Mouse (Mus musculus) sigmoid colon, adult 10 weeks (tissue): ENCODE data around the gene Psmb11. TPM values are rescaled to one million over a fixed set of nuclear protein-coding genes. Genes with fewer than 3 reads are reported as not detected.

ENCODE experiments used
- polyA plus RNA-seq: library from polyadenylated mRNA; stranded (reverse); fragments of 350-450 nt; fragmentation: Illumina TruSeq; extraction: RNeasy Lipid Tissue Mini Kit (QIAGEN cat#74804); gene quantifications from one replicate; pipeline ENCODE4 v1.2.3, GENCODE M21; 2014; ENCODE audit warnings: low read depth, low replicate concordance

Gene Psmb11
- not detected for polyA plus RNA-seq

DNA sequence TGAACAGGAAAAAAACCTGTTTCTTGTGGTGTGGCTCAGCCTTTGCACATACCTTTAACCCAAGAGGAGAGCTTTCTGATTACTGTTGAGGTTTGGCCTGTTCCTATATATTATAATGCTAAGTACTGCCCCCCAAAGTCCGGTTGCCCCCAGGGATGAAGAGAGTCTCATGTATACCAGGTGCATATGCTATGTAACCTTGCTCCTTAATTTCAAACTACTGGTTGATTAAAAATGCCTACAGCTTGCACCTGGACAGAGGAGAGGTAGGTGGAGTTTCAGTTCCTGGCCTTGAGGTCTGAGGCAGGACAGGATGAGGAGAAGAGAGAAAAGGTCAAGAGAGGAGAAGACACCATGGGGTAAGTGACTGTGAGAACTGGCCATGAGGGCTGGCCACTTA lies at the start of gene Psmb11:
Psmb11 (plus strand) TSS at position 301 of the 400 bp plus-strand sequence.

DNA sequence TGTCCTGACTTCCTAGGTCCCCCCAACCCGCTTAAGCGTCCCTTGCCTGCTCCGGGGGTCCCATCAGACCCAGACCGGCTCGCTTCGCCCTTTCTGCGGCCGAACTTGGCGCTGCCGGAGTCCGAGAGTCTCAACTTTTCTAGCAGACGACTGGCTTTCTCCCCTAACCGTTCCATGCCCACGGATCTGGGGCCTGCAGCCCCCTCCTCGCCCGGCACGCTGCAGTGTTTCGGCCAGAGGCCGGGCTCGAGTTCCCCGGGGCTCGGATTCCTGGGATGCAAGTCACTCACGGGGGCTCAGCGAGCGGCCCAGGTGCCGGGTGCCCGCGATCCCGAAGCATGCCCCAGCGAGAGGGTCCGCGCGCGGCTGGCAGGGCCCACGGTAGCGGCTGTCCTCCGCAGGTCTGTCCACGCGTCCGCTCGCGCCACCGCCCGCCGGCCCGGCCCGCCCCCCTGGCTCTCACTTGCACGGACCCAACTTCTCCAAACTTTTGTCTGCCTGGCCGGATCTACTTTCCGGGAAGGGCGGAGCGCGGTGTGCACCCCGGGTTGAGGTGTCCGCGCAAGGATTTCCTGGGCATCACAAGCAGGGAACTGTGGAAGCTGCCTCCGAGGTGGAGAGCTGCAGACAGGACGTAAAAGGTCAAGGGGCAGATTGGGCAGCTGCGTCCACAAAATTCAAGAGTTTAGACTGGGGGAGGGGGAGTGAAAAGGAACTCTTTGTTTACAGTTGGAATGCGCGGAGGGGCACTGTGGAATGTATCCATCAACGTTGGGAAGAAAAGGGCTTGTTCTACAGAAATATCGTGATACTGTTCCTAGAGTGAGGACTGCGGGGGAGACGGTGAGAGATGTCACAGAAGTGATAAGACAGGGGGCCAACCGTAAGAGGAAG lies 43.9 kb upstream of the Psmb11 start, which contains the start of gene Ajuba:
Ajuba (minus strand) TSS at position 470 of the 894 bp plus-strand sequence.

DNA sequence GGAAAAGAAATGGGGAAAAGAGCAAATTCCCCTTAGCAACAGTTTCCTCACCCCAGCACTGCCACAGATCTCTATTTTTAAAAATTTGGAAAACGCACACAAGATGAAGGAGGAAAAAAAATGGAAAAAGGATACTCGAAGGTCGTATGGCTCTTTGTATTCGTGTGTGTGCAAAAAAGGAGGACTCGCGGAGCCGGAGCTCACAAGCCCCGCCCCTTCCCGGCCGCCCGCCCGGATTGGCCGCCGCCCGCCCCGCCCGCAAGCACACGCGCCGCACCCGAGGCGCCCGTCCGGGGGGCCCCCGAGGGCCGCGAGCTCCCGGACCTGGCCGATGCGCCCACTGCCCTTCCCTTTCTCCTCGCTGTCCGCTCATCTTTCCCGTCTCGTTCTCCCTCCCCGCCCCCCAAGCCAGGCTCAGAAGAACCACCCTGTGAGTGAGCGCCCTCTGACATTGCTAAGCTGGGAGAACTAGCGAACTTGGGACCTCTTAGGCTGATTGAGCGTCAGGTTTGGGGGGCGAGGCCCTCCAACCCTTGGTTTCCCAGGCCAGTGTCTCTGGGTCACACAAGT lies 15.4 kb upstream of the Psmb11 start, which contains the start of gene 4931414P19Rik:
4931414P19Rik (minus strand) TSS at position 242 of the 570 bp plus-strand sequence.

DNA sequence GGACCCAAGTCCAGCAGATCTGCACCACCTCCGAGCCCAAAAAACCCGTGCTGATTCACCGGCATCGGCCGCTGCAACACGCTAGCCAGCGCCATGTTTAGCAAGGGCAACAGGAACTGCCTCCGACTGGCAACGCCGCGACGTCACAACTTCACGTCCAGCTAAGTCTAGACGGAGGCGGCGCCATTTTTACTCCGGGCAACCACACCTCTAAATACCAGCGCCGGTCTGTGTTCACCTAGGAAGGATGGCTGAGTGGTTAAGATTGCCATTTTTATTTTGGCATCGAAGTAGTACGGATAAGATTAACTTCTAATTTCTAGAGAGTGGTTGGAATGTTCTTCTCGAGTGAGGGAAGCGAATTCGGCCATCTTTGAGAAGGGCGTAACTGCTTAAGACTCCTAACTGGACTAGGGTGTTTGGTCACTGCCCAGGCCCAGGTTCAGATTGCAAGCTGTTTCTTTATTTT lies 3.3 kb upstream of the Psmb11 start, which contains the start of gene Psmb5:
Psmb5 (minus strand) TSS at position 126 of the 469 bp plus-strand sequence.

DNA sequence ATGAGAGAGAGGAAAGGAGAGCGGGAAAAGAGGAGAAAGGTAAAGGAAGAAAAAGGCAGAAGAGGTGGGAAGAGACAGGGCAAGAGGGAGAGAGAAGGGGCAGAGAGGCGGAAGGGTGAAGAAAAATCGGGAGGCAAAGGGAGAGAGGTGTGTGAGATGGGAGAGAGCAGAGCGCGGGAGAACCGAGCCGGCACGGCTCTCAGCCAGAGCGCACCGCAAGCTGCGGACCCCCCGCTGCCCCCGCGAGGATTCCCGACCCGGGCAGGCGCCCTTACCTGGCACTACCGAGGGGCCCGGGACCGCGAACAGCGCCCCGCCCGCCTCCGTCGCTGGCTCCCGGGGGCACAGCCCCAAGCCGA lies 19.7 kb downstream of the Psmb11 start, which contains the start of gene Gm17606:
Gm17606 (plus strand) TSS at position 7 of the 359 bp plus-strand sequence.

DNA sequence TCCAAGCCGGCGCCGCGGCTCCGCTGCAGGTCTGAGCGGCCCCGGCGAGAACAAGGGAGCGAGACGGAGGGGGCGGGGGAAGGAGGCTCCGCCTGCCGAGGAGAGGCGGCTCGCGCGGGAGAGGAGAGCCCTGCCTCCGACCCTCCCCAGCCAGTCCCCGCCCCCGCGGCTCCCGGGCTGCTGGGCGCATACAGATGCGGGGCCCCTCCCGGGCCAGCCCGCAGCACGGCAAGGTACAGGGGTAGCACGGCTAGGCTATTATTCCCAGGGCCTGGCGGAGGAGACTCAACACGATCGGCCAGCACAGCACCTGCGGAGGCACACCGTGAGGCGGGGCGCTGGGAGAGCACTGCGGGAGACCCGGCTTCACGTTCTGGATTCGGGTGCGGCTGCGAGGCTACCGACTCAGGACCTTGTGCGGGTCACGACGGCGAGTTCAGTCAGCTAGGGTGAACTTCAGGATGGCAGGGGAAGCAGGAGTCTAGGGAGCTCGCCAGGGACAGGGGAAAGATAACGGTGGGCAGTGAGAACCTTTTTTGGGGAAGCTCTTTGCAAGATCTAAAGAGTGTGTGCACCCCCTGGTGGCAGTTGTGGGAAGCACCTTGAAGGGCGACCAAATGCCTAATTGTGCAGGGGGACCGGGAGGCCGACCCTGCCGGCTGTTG lies 20.2 kb downstream of the Psmb11 start, which contains the start of gene Cdh24:
Cdh24 (minus strand) TSS at position 60 of the 665 bp plus-strand sequence.

Other genes with a start within 250 kb of the Psmb11 start
- 5.1 TPM for gene Slc7a7, start 203.7 kb upstream of the Psmb11 start, polyA plus RNA-seq
- gene Mrpl52, start 194.5 kb upstream of the Psmb11 start, polyA plus RNA-seq = 54.2 TPM
- gene Mmp14, start 189.8 kb upstream of the Psmb11 start, polyA plus RNA-seq = 30.0 TPM
- 6.7 TPM for gene Lrp10, start 157.3 kb upstream of the Psmb11 start, polyA plus RNA-seq
- gene Rem2, start 145.3 kb upstream of the Psmb11 start, polyA plus RNA-seq = 0.38 TPM
- gene Prmt5, start 103.9 kb upstream of the Psmb11 start, polyA plus RNA-seq = 37.2 TPM
- 2.8 TPM for gene Haus4, start 66.8 kb upstream of the Psmb11 start, polyA plus RNA-seq
- 1.6 TPM for gene Ajuba, start 43.9 kb upstream of the Psmb11 start, polyA plus RNA-seq
- 2.6 TPM for gene 4931414P19Rik, start 15.4 kb upstream of the Psmb11 start, polyA plus RNA-seq
- gene Psmb5, start 3.4 kb upstream of the Psmb11 start, polyA plus RNA-seq = 1.9 TPM
- not detected for gene Gm17606, start 19.5 kb downstream of the Psmb11 start, polyA plus RNA-seq
- 0.32 TPM for gene Cdh24, start 19.9 kb downstream of the Psmb11 start, polyA plus RNA-seq
- gene 1700123O20Rik, start 64.8 kb downstream of the Psmb11 start, polyA plus RNA-seq = 22.7 TPM
- 196 TPM for gene Acin1, start 65.5 kb downstream of the Psmb11 start, polyA plus RNA-seq
- not detected for gene Gm29776, start 77.4 kb downstream of the Psmb11 start, polyA plus RNA-seq
- not detected for gene Cebpe, start 90.7 kb downstream of the Psmb11 start, polyA plus RNA-seq
- 2.9 TPM for gene Slc7a8, start 160.5 kb downstream of the Psmb11 start, polyA plus RNA-seq
- not detected for gene Rnf212b, start 192.7 kb downstream of the Psmb11 start, polyA plus RNA-seq
- 7.2 TPM for gene Homez, start 249.5 kb downstream of the Psmb11 start, polyA plus RNA-seq